Mouse (Mus musculus) myocyte (in vitro differentiated cells): ENCODE measurements around the gene Gabrb1.

Experiments used
- CEBPB ChIP-seq: IDR thresholded peaks from 2 replicates; pipeline ENCODE4 v1.6.1; 2011; ENCODE audit warnings: mild to moderate bottlenecking, moderate library complexity; ENCODE audit not compliant: poor library complexity, insufficient read depth, severe bottlenecking
- E2F4 ChIP-seq: IDR thresholded peaks from one replicate; pipeline ENCODE4 v1.6.1; 2011; ENCODE audit warnings: mild to moderate bottlenecking, control low read depth, moderate library complexity; ENCODE audit not compliant: insufficient read depth
- MAX ChIP-seq: IDR thresholded peaks from one replicate; pipeline ENCODE4 v1.6.1; 2011; ENCODE audit warnings: low read depth, mild to moderate bottlenecking, control low read depth
- MYOD1 ChIP-seq, 3 experiments: IDR thresholded peaks; one replicate each; pipeline ENCODE4 v1.6.1; 2011; ENCODE audit warnings: control low read depth in 2 of 3, low read depth in 2 of 3, mild to moderate bottlenecking in 2 of 3, moderate library complexity in 1 of 3; ENCODE audit not compliant: insufficient read length in 2 of 3, control insufficient read depth in 1 of 3
- POLR2A ChIP-seq: IDR thresholded peaks from one replicate; pipeline ENCODE4 v1.6.1; 2011; ENCODE audit warnings: low read depth, mild to moderate bottlenecking, control low read depth, moderate library complexity; ENCODE audit not compliant: insufficient read length
- POLR2AphosphoS2 ChIP-seq: IDR thresholded peaks from one replicate; pipeline ENCODE4 v1.6.1; 2011; ENCODE audit warnings: low read depth, control low read depth; ENCODE audit not compliant: insufficient read length
- SRF ChIP-seq: IDR thresholded peaks from one replicate; pipeline ENCODE4 v1.6.1; 2011; ENCODE audit warnings: low read depth; ENCODE audit not compliant: control insufficient read depth, insufficient read length
- USF1 ChIP-seq: IDR thresholded peaks from one replicate; pipeline ENCODE4 v1.6.1; 2011; ENCODE audit warnings: low read depth, mild to moderate bottlenecking, control low read depth, moderate library complexity

- TF ChIP-seq POLR2A (no peak), SRF (no peak), MAX (no peak), E2F4 (no peak), MYOD1 (IDR thresholded peaks at IDR 0.05; ENCODE audit: control insufficient read depth in 1 of 3, insufficient read length in 2 of 3, low read depth in 2 of 3) (no peak), USF1 (no peak), POLR2AphosphoS2 (no peak), CEBPB (no peak)
Observed at GRCm38 (mm10) chr5:72175050-72175449, 517.1 kb downstream of the Gabrb1 start.
